Mouse (Mus musculus): ENCODE data around the gene Pbld2.

The Pbld2 gene

DNA sequence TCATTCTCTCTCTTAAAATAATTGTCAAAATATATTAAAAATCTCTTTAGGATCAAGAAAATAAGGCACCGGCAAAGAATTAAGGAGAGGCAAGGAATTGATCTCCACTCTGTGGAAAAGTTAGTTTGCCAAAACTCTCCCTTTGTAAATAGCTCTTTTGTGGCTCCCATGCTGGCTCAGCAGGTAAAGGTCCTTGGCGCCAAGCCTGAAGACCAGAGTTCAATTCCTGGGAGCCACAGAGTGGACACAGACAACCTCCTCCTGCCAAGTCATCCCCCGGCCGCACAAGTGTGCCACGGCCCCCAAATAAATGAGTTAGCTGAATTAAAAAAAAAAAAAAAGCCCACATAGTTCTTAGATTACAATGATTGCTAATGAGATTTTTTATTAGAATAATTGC lies 38.6 kb downstream of the Pbld2 start:
- DNase-seq (ENCODE audit: low read depth): no peak

GRCm38 (mm10) chr10:63063365-63063764 lies 39.2 kb downstream of the Pbld2 start:
- no peak for DNase-seq (ENCODE audit: low read depth)

GRCm38 (mm10) chr10:63064516-63064915 lies 40.4 kb downstream of the Pbld2 start:
- no peak for DNase-seq (ENCODE audit: low read depth)

GRCm38 (mm10) chr10:63065561-63065960 lies 41.4 kb downstream of the Pbld2 start:
- no peak for DNase-seq (ENCODE audit: low read depth)

DNA sequence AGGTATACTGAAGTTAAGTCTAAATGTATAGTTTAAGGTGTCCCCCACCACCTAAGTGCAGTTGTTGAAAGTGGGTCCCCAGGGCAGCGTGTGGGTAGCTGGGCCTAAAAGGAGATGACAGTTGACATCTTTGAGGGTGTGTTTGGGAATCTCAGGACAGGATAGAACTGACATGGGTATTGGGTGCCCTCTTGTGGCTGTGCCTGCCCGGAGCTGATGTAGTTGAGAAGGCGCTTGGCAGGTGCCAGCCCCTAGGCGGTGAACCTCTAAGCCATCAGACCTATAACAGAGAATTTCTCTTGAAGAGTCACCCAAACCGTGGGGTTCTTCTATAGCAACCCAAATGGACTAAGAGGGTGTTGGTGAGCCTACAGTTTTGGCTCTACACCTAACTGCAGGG lies 41.9 kb downstream of the Pbld2 start:
- peak; percentile 89 for DNase-seq (ENCODE audit: low read depth)

DNA sequence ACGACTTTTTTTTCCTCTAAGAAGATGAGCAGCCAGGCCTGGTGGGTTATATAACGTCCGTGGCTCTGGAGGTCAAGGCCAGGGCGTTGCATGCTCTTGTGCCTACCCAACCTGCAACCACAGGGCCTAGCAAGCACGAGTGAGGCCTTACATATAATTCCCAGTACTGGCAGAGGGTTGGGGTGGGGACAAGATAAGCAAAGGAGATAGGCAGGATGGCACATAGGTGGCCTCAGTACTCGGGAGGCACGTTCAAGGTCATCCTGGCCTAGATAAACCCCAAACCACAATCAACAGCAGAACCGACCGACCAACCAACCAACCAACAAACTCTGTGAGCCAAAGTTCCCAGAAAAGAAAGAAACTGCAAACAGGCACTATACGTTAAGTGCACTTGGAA lies 62.2 kb downstream of the Pbld2 start:
- no peak for DNase-seq (ENCODE audit: low read depth)

- DNase-seq (ENCODE audit: low read depth): no peak
Measured at GRCm38 (mm10) chr10:63089103-63089757, 65.1 kb downstream of the Pbld2 start.

- peak; percentile 10 for DNase-seq (ENCODE audit: low read depth)
Measured at GRCm38 (mm10) chr10:63089758-63090571, 65.8 kb downstream of the Pbld2 start.

DNA sequence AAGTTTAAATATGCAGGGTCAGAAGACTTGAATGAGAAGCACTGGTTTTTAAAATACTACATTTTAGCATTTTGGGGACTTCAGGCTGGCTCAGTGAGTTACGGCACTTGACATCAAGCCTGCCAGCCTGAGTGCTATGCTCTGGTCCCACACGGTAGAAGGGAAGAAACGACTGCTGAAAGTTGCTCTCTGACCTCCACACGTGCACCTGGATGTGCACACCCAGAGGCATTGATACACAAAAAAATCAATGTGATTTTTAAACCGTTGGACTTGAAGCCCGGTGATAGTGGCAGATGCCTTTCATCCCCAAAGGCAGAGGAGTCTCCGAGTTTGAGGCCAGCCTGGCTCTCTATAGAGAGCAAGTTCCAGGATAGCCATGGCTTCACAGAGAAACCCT lies 67.8 kb downstream of the Pbld2 start:
- no peak for DNase-seq (ENCODE audit: low read depth)

GRCm38 (mm10) chr10:63092616-63093550 lies 68.8 kb downstream of the Pbld2 start:
- no peak for DNase-seq (ENCODE audit: low read depth)

- peak; percentile 8 for DNase-seq (ENCODE audit: low read depth)
Measured at GRCm38 (mm10) chr10:63096757-63097156, 72.6 kb downstream of the Pbld2 start.

- no peak for DNase-seq (ENCODE audit: low read depth)
Measured at GRCm38 (mm10) chr10:63098191-63098590, 74.1 kb downstream of the Pbld2 start.

DNA sequence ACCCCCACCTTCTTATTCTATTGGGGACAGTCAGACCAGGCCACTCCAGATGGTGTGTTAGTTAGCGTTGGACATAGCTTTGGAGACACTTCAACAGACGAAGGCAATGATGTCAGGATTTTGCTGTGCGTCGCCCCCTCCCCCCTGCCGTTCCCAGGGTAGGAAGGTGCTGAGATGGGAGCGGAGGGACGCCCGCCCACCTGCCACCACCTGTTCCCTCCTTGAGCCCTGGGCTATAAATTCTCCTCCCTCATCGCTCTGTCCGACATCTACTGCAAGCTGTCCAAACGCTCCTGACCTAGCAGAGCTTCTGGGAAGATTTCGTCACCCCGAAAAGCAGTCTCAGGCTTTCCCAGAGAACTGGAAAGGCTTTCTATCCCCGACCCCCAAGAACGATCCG lies 75.4 kb downstream of the Pbld2 start, which contains the start of gene Atoh7:
Gene Atoh7 (plus strand): TSS at position 131 of the 400 bp plus-strand sequence.
- no peak for DNase-seq (ENCODE audit: low read depth)

DNA sequence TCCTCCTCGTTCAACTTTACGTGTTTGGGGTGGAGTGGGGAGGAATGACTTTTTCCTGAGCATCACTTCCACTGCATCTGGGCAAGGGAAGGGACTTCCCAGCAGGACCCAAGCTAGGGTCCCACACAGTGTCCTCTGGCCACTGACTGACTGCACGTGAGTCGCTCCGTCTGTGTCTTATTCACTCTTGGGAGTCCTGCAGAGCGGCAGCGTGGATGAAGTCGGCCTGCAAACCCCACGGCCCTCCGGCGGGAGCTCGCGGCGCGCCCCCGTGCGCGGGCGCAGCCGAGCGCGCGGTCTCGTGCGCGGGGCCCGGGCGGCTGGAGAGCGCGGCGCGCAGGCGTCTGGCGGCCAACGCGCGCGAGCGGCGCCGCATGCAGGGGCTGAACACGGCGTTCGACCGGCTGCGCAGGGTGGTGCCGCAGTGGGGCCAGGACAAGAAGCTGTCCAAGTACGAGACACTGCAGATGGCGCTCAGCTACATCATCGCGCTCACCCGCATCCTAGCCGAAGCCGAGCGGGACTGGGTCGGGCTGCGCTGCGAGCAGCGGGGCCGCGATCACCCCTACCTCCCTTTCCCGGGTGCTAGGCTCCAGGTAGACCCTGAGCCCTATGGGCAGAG lies 75.9 kb downstream of the Pbld2 start:
- no peak for DNase-seq (ENCODE audit: low read depth)

DNA sequence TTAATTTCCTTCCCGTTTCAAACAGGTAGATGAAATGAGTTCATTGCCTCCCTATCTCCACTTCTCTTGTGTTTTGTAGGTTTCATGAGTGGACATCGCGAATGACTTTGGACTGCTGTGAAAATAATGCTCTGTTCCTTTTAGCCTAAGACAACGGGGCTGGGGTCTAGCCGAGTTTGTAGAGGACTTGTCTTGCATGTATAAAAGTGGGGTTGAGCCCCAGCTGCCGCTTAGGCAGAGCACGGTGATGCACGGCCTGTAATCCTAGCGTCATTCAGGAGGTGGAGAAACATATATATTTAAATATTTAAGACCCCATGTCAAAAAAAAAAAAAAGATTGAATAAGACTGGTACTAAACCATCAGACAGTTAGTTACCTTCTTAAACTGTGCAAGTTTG lies 76.5 kb downstream of the Pbld2 start:
- no peak for DNase-seq (ENCODE audit: low read depth)
